Mouse (Mus musculus): ENCODE measurements around the gene Adat1. TPM values are rescaled to one million over a fixed set of nuclear protein-coding genes. Genes with fewer than 3 reads are reported as not detected.
"Not testable (repeated sequence)": the region's sequence is repeated elsewhere in the genome, so short reads cannot be mapped to it uniquely, and the experiment has no call there.

The Adat1 gene
- polyA plus RNA-seq, 1 experiment: 3.7 TPM

DNA sequence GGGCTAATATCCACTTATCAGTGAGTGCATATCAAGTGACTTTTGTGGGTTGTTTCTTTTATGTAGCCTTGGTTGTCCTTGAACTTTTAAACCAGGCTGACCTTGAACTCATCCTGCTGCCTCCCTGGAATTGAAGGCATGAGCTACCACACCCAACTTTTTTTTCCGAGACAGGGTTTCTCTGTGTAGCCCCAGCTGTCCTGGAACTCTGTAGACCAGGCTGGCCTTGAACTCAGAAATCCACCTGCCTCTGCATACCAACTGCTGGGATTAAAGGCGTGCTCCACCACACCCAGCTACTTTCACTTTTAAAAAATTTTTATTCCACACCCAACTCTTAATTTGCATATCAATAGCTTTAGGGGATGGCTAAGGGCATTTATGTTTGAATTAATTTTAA is 48.6 kb downstream of the Adat1 start:
- Histone ChIP-seq H3K27ac (ENCODE audit: insufficient read depth, low read length) (no peak overlapping the region), H3K4me3 (ENCODE audit: insufficient read depth, low read length) (no peak overlapping the region), H3K4me1 (ENCODE audit: control insufficient read depth, insufficient read depth, low read length) (no peaks in the 10 kb centered on the region)
- TF ChIP-seq CTCF (IDR thresholded peaks at IDR 0.05; ENCODE audit: borderline replicate concordance, insufficient read depth, low read length): no peak
- no peak for TF ChIP-seq POLR2A (IDR thresholded peaks at IDR 0.05; ENCODE audit: low read depth, low read length)

DNA sequence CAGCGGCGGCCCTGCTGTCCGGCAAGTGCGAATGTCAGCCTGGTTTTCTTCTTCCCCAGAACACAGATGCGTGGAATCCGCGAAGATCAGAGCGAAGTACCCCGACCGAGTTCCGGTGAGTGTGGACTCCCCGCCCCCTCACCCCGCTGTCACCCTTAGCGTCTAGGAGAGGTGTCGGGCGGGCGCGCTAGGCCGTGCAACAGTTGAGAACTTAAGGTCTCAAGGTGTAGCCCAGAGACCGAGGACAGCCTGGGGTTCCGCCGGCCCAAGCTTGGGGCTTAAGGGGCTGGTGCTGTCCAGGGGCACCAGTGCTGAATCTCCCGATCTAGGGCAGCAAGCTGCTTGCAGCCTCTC is 51.0 kb downstream of the Adat1 start:
- Histone ChIP-seq H3K4me1 (ENCODE audit: control insufficient read depth, insufficient read depth, low read length) (no peaks in the 10 kb centered on the region), H3K27ac (ENCODE audit: insufficient read depth, low read length) (no peak overlapping the region; the same call in 1 of the 2 replicates)
- TF ChIP-seq POLR2A (IDR thresholded peaks at IDR 0.05; ENCODE audit: low read depth, low read length) (no peak), CTCF (IDR thresholded peaks at IDR 0.05; ENCODE audit: borderline replicate concordance, insufficient read depth, low read length) (no peak)

DNA sequence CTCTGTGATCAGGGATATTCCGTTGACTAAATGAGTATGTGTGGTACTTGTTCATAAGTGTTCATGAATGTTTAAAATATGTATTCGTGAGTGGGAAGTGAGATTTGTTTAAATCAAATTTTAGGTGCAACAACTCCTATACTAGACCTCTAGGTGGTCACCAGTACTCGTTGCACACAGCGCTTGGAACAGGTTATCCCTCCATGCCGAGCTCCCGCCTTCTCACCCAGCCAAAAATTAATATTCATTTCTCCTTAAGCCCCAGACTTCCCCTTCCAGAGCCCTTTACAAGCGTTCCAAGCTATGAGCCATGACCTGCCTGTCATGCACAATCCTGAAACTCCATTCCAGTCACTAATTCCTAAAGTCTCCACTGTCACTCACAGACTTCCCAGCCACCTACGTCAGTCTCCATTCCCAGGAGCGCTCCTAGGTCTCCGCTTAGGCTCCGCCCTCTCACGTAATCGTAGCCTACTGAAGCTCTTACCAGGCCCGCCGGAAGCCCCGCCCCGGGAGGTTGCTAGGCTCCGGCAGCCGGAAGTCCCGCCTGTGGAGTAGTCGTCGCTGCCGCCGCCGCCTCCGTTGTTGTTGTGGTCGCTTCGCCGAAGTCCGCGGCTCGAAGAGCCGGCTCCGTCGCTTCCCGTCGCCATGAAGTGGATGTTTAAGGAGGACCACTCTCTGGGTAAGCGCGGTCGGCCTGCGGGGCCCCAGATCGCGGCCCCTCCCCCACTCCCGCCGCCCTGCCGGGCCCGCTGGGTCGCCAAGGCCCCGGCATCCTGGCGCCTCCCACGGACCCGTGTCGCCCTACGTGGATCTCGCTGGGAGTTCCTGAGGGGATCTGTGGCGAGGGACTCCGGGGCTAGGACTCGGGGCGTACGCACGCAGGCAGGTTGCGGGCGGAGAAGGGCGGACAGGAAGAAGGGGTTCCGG is 51.7 kb downstream of the Adat1 start, which contains the start of gene Gabarapl2:
Gabarapl2 (plus strand) TSS at position 533 of the 930 bp plus-strand sequence.
- TF ChIP-seq CTCF (IDR thresholded peaks at IDR 0.05; ENCODE audit: borderline replicate concordance, insufficient read depth, low read length): no peak
- TF ChIP-seq POLR2A (IDR thresholded peaks at IDR 0.05; ENCODE audit: low read depth, low read length): peak; percentile 52
- peak within 1 kb of the TSS; percentile 72 for H3K27ac ChIP-seq (ENCODE audit: insufficient read depth, low read length)
- no peaks in the 10 kb centered on the region for H3K4me1 ChIP-seq (ENCODE audit: control insufficient read depth, insufficient read depth, low read length)
- peak within 1 kb of the TSS; percentile 97 for H3K4me3 ChIP-seq (ENCODE audit: insufficient read depth, low read length)

More for the DNA sequence above, 51.0 kb downstream of the Adat1 start:
- peak overlapping the region; percentile 97 for H3K4me3 ChIP-seq (ENCODE audit: insufficient read depth, low read length)

- Histone ChIP-seq H3K4me1 (ENCODE audit: control insufficient read depth, insufficient read depth, low read length) (no peaks in the 10 kb centered on the region), H3K4me3 (ENCODE audit: insufficient read depth, low read length) (peak overlapping the region; percentile 38), H3K27ac (ENCODE audit: insufficient read depth, low read length) (peak overlapping the region; percentile 72; the same call in 1 of the 2 replicates)
- TF ChIP-seq POLR2A (IDR thresholded peaks at IDR 0.05; ENCODE audit: low read depth, low read length) (no peak), CTCF (IDR thresholded peaks at IDR 0.05; ENCODE audit: borderline replicate concordance, insufficient read depth, low read length) (no peak)
Measured at GRCm38 (mm10) chr8:111939516-111940142, 52.5 kb downstream of the Adat1 start.

GRCm38 (mm10) chr8:111938076-111938985 is 53.8 kb downstream of the Adat1 start:
- H3K4me1 ChIP-seq (ENCODE audit: control insufficient read depth, insufficient read depth, low read length); H3K4me3 ChIP-seq (ENCODE audit: insufficient read depth, low read length); H3K27ac ChIP-seq (ENCODE audit: insufficient read depth, low read length): not testable (repeated sequence)

- Histone ChIP-seq H3K27ac (ENCODE audit: insufficient read depth, low read length) (no peak overlapping the region), H3K4me3 (ENCODE audit: insufficient read depth, low read length) (no peak overlapping the region), H3K4me1 (ENCODE audit: control insufficient read depth, insufficient read depth, low read length) (no peaks in the 10 kb centered on the region)
- TF ChIP-seq POLR2A (IDR thresholded peaks at IDR 0.05; ENCODE audit: low read depth, low read length) (no peak), CTCF (IDR thresholded peaks at IDR 0.05; ENCODE audit: borderline replicate concordance, insufficient read depth, low read length) (no peak)
Measured at GRCm38 (mm10) chr8:111937184-111937583, 54.9 kb downstream of the Adat1 start.

DNA sequence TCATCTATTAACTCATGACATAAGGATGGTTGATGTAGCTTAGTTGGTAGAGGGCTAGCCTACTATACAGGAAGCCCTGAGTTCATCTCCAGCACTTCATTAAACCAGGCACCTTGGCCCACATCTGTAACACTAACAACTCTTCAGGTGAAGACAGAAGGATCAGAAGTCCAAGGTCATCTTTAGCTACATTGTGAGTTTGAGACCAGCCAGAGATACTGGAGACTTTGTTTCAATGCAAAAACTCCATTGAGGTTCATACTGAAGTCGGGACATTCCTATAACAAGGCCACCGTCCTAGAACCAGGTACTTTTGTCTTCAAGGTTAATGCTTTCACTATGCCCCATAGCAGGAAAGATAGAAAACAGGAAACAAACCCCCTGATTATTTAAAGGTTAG is 57.9 kb downstream of the Adat1 start:
- H3K4me3 ChIP-seq (ENCODE audit: insufficient read depth, low read length): no peak overlapping the region
- H3K4me1 ChIP-seq (ENCODE audit: control insufficient read depth, insufficient read depth, low read length): no peaks in the 10 kb centered on the region
- no peak for TF ChIP-seq CTCF (IDR thresholded peaks at IDR 0.05; ENCODE audit: borderline replicate concordance, insufficient read depth, low read length)
- no peak for TF ChIP-seq POLR2A (IDR thresholded peaks at IDR 0.05; ENCODE audit: low read depth, low read length)
- no peak overlapping the region for H3K27ac ChIP-seq (ENCODE audit: insufficient read depth, low read length)

GRCm38 (mm10) chr8:111933348-111934076 is 58.6 kb downstream of the Adat1 start, which contains the start of gene Tmem231:
Gene Tmem231 (minus strand): TSS chr8:111933881.
- no peak within 1 kb of the TSS for H3K27ac ChIP-seq (ENCODE audit: insufficient read depth, low read length)
- no peak for TF ChIP-seq CTCF (IDR thresholded peaks at IDR 0.05; ENCODE audit: borderline replicate concordance, insufficient read depth, low read length)
- TF ChIP-seq POLR2A (IDR thresholded peaks at IDR 0.05; ENCODE audit: low read depth, low read length): no peak
- no peaks in the 10 kb centered on the region for H3K4me1 ChIP-seq (ENCODE audit: control insufficient read depth, insufficient read depth, low read length)
- peak within 1 kb of the TSS; percentile 71 for H3K4me3 ChIP-seq (ENCODE audit: insufficient read depth, low read length)
